Mouse (Mus musculus) midbrain, embryonic 11.5 days (tissue): Measurements from ENCODE around the gene Gm498. TPM values are rescaled to one million over a fixed set of nuclear protein-coding genes. Genes with fewer than 3 reads are reported as not detected.

Experiments
- ATAC-seq: fragments of 200-750 bp; cut with Nextera tagmentation; 2 replicates; pipeline ENCODE4 v1.8.0; 2017; ENCODE audit warnings: moderate TSS enrichment, moderate library complexity; ENCODE audit not compliant: low FRiP score
- DNase-seq: peaks from one replicate; pipeline ENCODE4 v3.0.0; 2015; ENCODE audit warnings: low spot score; ENCODE audit errors: missing footprints
- H3K27ac ChIP-seq: fragments of 300-500 bp; sonication (generic); 2 replicates; pipeline ENCODE4 v1.5.1; 2014; ENCODE audit warnings: low read depth, low read length
- H3K27me3 ChIP-seq: fragments of 300-500 bp; sonication (generic); 2 replicates; pipeline ENCODE4 v1.6.1; 2014; ENCODE audit warnings: mild to moderate bottlenecking, low read length, moderate library complexity, mixed read lengths; ENCODE audit not compliant: control insufficient read depth, insufficient read depth
- H3K36me3 ChIP-seq: fragments of 300-500 bp; sonication (generic); 2 replicates; pipeline ENCODE4 v1.6.1; 2014; ENCODE audit warnings: mild to moderate bottlenecking, low read length, moderate library complexity, mixed read lengths; ENCODE audit not compliant: control insufficient read depth, insufficient read depth
- H3K4me1 ChIP-seq: fragments of 300-500 bp; sonication (generic); 2 replicates; pipeline ENCODE4 v1.6.1; 2014; ENCODE audit warnings: low read length; ENCODE audit not compliant: control insufficient read depth, insufficient read depth
- H3K4me2 ChIP-seq: fragments of 300-500 bp; sonication (generic); 2 replicates; pipeline ENCODE4 v1.6.1; 2014; ENCODE audit warnings: mild to moderate bottlenecking, moderate library complexity
- H3K4me3 ChIP-seq: fragments of 300-500 bp; sonication (generic); 2 replicates; pipeline ENCODE4 v1.5.1; 2014; ENCODE audit warnings: low read depth, low read length
- H3K9ac ChIP-seq: fragments of 300-500 bp; sonication (generic); 2 replicates; pipeline ENCODE4 v1.6.1; 2014; ENCODE audit warnings: low read length
- H3K9me3 ChIP-seq: fragments of 300-500 bp; sonication (generic); 2 replicates; pipeline ENCODE4 v1.6.1; 2016; ENCODE audit warnings: low read length; ENCODE audit not compliant: control insufficient read depth
- WGBS: fragments of 180-500 bp; shearing (Covaris S2); extraction: QIAGEN DNeasy Blood & Tissue Kit; methylation state at CpG from one replicate; pipeline ENCODE4 v1.1.7; 2014; 5-methylcytosine and 5-hydroxymethylcytosine counted together
- polyA plus RNA-seq: library from polyadenylated mRNA; unstranded; fragments of >200 nt; fragmentation: Nextera tagmentation; extraction: Ambion mirVana; gene quantifications from 2 replicates; pipeline ENCODE4 v1.2.1, GENCODE M21; 2014

The Gm498 gene
- polyA plus RNA-seq, 1 experiment from 2014 or later = not detected

DNA sequence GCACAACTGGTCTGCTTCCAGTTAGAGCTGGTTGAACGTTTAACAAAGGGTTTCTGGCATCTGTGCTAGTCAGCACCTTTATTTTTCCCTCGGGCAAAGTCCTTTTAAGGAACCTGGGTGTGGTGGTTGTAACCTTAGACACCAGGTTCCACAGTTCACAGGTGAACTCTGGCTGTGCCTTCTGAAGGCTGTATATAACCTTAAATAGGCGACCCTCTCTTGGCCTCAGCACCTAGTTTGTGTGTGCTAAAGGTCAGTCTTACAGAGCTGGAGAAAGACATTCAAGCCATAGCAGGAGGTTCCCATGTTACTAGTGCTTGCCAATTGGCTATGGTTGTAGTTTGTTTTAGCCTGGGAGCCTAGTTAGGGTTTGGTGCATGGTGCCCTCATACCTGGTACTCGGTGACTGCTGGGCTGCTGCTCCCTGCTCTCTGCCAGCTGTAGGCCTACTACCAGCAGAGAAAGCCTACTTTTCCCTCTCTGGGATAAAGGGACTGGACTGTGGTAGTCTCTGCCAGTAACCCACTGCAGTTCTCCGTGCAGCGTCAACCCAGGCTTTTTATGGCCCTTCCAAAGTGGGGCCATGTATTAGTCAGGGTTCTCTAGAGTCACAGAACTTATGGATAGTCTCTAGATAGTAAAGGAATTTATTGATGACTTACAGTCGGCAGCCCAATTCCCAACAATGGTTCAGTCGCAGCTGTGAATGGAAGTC is 17.7 kb upstream of the Gm498 start:
- H3K36me3 ChIP-seq = peaks cover 25% of the 10 kb centered on the region
- ATAC-seq (no peak), DNase-seq (no peak)
- no peaks in the 10 kb centered on the region for H3K4me1 ChIP-seq
- no peak overlapping the region for H3K9ac ChIP-seq
- H3K27ac ChIP-seq = no peak overlapping the region
- H3K4me2 ChIP-seq = no peak overlapping the region
- no peaks in the 10 kb centered on the region for H3K9me3 ChIP-seq
- no peak overlapping the region for H3K4me3 ChIP-seq
- H3K27me3 ChIP-seq = no peaks in the 10 kb centered on the region
- 88% methylated on average over 7 of the region's 8 CpGs for WGBS

DNA sequence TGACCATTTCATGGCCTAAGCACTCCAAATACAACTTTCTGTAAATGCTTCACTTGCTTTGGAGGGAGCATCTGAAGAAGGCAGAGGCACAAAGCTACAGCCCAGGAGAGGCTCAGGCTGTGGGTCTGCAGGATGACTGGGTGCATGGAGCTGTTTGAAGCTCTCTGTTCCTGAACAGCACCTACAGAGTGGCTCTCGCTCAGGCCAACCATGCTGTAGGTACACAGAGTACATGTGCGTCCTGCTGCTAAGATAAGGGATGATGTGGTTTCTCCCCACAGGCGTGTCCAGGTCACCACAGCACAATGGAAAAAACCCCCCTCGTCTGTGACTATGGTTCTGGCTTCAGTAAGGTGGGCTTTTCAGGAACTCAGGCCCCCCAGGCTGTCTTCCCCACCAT is 2.2 kb downstream of the Gm498 start:
- Histone ChIP-seq H3K4me2 (no peak overlapping the region), H3K4me1 (no peaks in the 10 kb centered on the region), H3K27me3 (no peaks in the 10 kb centered on the region), H3K27ac (no peak overlapping the region), H3K9me3 (no peaks in the 10 kb centered on the region), H3K9ac (no peak overlapping the region), H3K36me3 (no peaks in the 10 kb centered on the region), H3K4me3 (no peak overlapping the region)
- 72% methylated on average over 4 of the region's 4 CpGs for WGBS
- no peak for DNase-seq
- ATAC-seq = no peak

DNA sequence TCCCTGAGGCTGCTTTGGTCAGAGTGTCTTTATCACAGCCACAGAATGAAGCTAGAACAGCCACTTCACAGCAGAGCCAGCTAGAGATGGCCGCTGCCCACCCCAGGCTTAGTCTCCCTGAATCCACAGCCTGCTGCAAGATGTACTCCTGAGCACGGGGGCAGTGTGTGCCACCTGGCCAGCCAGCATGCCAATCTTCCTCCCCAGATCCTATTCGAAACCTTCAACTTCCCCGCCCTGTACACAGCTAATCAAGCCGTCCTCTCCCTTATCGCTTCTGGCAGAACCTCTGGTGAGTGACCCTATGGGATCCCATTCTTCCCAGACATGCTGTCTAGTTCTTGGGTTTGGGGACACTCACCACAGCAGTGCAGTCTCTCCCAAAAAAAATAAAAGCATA is 17.1 kb downstream of the Gm498 start:
- no peak overlapping the region for H3K27ac ChIP-seq
- 82% methylated on average over 6 of the region's 6 CpGs for WGBS
- DNase-seq (no peak), ATAC-seq (no peak)
- no peak overlapping the region for H3K4me3 ChIP-seq
- no peak overlapping the region for H3K9ac ChIP-seq
- H3K27me3 ChIP-seq = no peaks in the 10 kb centered on the region
- H3K4me2 ChIP-seq = no peak overlapping the region
- H3K36me3 ChIP-seq = no peaks in the 10 kb centered on the region
- no peaks in the 10 kb centered on the region for H3K9me3 ChIP-seq
- H3K4me1 ChIP-seq = no peaks in the 10 kb centered on the region

DNA sequence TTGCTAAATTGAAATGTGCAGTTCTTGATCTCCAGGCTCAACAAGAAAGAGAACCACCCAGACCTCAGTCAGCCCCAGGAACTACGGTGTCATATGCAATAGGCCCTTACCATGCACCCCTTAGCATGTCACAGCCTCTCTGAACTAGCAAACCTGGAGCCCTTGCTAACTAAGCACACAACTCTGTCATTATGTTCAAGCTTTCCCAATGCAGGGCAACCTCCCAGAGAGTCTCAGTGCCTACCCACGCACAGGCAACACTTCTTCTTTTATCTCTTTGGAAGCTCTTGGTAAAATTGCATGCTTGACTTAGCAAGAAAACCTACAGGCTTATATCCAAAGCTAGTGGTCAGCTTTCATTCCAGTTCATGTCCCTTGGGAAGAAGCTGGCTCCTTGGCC is 24.5 kb downstream of the Gm498 start:
- Histone ChIP-seq H3K27ac (no peak overlapping the region), H3K27me3 (no peaks in the 10 kb centered on the region), H3K36me3 (no peaks in the 10 kb centered on the region), H3K4me2 (no peak overlapping the region), H3K9me3 (no peaks in the 10 kb centered on the region), H3K4me3 (no peak overlapping the region), H3K9ac (no peak overlapping the region), H3K4me1 (no peaks in the 10 kb centered on the region)
- 71% methylated on average over 2 of the region's 2 CpGs for WGBS
- DNase-seq (no peak), ATAC-seq (no peak)

DNA sequence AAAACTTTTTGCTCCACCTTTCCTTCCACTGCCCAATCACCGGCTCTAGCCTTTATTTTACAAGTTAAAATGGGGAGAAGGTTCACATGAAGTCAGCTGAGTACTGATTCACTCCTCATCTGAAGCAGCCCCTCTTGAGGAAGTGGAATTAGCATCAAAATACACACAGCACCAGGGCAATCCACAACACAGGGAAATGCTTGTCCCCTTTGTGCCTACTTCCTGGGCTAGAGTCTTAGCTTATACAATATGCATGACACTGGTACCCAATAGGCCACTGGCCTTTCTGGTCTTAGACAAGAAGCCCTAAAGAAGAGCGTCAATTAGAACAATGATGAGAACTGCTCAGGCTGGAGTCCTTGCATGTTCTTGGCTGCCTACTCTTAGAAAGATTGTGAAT is 25.7 kb downstream of the Gm498 start:
- H3K4me2 ChIP-seq = no peak overlapping the region
- ATAC-seq (no peak), DNase-seq (no peak)
- 62% methylated on average over 2 of the region's 2 CpGs for WGBS
- H3K9me3 ChIP-seq = no peaks in the 10 kb centered on the region
- no peak overlapping the region for H3K9ac ChIP-seq
- H3K27ac ChIP-seq = no peak overlapping the region
- H3K4me1 ChIP-seq = no peaks in the 10 kb centered on the region
- H3K4me3 ChIP-seq = no peak overlapping the region
- H3K27me3 ChIP-seq = no peaks in the 10 kb centered on the region
- no peaks in the 10 kb centered on the region for H3K36me3 ChIP-seq

DNA sequence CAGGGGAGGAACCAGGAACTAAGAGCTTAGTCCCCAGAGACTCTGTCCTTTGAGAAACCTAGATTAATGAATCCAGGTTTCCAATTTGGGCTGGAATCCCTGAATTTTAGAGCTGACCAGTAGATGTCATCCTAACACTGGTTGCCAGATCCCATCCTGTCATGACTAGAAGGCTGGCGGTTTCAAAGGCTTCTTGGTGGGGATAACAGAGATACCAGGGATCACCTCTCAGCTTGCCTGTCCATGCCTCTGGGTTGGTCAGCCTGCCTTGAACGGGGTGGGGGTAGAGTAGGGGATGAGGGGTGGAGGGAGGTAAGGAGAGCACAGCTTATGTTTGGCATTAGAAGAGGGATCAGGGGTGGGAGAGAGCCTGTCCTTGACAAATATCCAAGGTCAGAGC is 34.0 kb downstream of the Gm498 start:
- Histone ChIP-seq H3K36me3 (no peaks in the 10 kb centered on the region), H3K27me3 (no peaks in the 10 kb centered on the region), H3K9ac (no peak overlapping the region), H3K9me3 (no peaks in the 10 kb centered on the region), H3K27ac (no peak overlapping the region), H3K4me2 (no peak overlapping the region), H3K4me3 (no peak overlapping the region), H3K4me1 (no peaks in the 10 kb centered on the region)
- ATAC-seq = no peak
- no peak for DNase-seq
- WGBS = 25% methylated on average over 2 of the region's 2 CpGs

DNA sequence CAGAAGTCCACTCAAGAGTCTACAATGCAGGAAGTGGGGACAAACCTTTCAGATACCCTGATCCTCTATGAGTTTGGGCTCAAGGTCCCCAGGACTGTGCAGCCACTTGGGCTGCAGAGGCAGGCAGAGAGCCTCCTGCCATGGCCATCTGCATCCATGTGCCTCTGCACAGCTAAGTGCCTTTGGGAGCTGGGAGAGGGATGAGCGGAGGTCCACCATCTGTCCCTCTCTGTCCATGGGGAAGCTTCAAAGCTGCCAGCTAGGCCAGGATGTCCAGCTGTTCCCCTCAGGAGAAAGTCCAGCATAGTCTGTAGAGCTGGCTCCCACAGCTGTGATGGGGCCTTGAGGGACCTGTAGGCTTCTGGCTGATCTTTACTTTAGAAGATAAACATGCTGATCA is 38.5 kb downstream of the Gm498 start:
- no peak for ATAC-seq
- Histone ChIP-seq H3K4me1 (no peaks in the 10 kb centered on the region), H3K9me3 (no peaks in the 10 kb centered on the region), H3K27me3 (no peaks in the 10 kb centered on the region), H3K4me3 (no peak overlapping the region), H3K36me3 (no peaks in the 10 kb centered on the region), H3K9ac (no peak overlapping the region), H3K4me2 (no peak overlapping the region), H3K27ac (no peak overlapping the region)
- DNase-seq = no peak
- WGBS = 86% methylated on average over 1 of the region's 1 CpGs

DNA sequence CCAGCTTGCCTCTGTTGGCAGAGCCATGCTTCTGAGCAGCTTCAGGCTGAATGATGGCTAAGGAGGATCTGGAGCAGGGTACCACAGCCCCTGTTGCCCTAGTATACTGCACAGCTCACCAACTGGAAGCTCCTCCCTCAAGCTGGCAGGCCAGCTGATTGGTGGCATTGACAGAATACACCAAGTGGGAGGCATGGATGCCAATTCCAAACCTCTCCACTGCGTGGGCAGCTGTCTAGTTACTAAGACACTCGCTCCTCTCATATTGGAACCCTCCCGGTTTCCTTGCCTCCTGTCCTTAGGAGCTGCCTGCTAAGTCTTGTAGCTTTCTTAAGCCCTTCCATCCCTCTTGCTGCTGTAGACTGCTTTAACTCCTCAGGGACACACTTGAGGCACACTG is 39.0 kb downstream of the Gm498 start:
- H3K9me3 ChIP-seq = no peaks in the 10 kb centered on the region
- H3K36me3 ChIP-seq = no peaks in the 10 kb centered on the region
- H3K4me2 ChIP-seq = no peak overlapping the region
- H3K4me3 ChIP-seq = no peak overlapping the region
- H3K27me3 ChIP-seq = no peaks in the 10 kb centered on the region
- H3K4me1 ChIP-seq = no peaks in the 10 kb centered on the region
- no peak for DNase-seq
- ATAC-seq = no peak
- no peak overlapping the region for H3K9ac ChIP-seq
- no peak overlapping the region for H3K27ac ChIP-seq
- 75% methylated on average over 3 of the region's 3 CpGs for WGBS

DNA sequence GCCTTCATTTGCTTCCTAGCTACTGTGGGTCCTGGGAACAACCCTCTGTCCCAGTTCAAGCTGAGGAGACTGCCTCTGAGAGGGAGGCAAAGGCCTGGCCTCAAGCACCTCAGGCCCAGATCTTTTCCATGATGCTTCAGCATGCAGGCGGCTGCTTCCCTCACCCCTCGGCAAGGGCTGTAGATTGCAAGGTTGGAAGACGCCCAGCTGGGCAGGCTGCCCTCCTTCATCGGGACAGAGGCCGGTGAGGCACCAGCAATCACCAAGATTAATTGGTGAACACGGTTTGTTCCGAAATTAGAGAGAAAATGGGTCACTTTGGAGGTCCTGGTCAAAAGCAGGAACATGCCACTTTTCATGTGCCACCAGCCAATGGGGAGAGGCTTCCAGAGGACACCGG is 47.0 kb downstream of the Gm498 start:
- H3K4me2 ChIP-seq = no peak overlapping the region
- no peak overlapping the region for H3K27ac ChIP-seq
- no peak overlapping the region for H3K9ac ChIP-seq
- DNase-seq = no peak
- no peak for ATAC-seq
- no peaks in the 10 kb centered on the region for H3K4me1 ChIP-seq
- H3K4me3 ChIP-seq = no peak overlapping the region
- no peaks in the 10 kb centered on the region; the same call in 1 of the 2 replicates for H3K9me3 ChIP-seq
- H3K36me3 ChIP-seq = no peaks in the 10 kb centered on the region
- H3K27me3 ChIP-seq = no peaks in the 10 kb centered on the region
- 90% methylated on average over 8 of the region's 8 CpGs for WGBS
